Mouse (Mus musculus) myocyte (in vitro differentiated cells): Measurements from ENCODE around the gene Naga.

Experiments
- MAX ChIP-seq: IDR thresholded peaks from one replicate; pipeline ENCODE4 v1.6.1; 2011; ENCODE audit warnings: low read depth, mild to moderate bottlenecking, control low read depth
- POLR2A ChIP-seq: IDR thresholded peaks from one replicate; pipeline ENCODE4 v1.6.1; 2011; ENCODE audit warnings: low read depth, mild to moderate bottlenecking, control low read depth, moderate library complexity; ENCODE audit not compliant: insufficient read length
- POLR2AphosphoS2 ChIP-seq: IDR thresholded peaks from one replicate; pipeline ENCODE4 v1.6.1; 2011; ENCODE audit warnings: low read depth, control low read depth; ENCODE audit not compliant: insufficient read length

GRCm38 (mm10) chr15:82322195-82322594, 16.5 kb downstream of the Naga start:
- no peak for TF ChIP-seq MAX
- TF ChIP-seq POLR2A = no peak
- TF ChIP-seq POLR2AphosphoS2 = no peak
